Mouse (Mus musculus): Measurements from ENCODE around the gene Cyp2d10.

The Cyp2d10 gene

GRCm38 (mm10) chr15:82354126-82354945 is 52.7 kb downstream of the Cyp2d10 start, which contains the start of gene Ndufa6:
Gene Ndufa6 (minus strand): TSS chr15:82354322.
- peak; percentile 98 for DNase-seq

DNA sequence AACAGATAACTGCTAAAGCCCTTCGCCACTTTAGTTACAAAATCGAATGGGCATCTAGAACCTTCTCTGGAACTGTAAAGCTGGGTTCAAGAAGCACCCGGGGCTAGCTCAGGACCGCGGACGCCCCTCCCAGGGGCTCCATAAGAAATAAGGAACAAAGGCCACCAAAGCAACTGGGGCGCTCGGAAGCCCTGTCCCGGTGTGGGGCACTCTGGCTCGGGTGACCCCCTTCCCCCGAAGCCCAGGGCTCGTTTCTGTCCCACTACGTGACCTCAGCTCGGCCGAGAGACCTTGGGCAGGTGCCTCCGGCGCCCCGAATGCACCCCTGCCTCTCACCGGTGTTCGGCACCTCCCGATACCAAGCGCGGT is 53.3 kb downstream of the Cyp2d10 start:
- DNase-seq: no peak

GRCm38 (mm10) chr15:82353078-82353744 is 53.8 kb downstream of the Cyp2d10 start:
- no peak for DNase-seq

All from cerebellum, adult 9-11 months (tissue).